Mouse (Mus musculus) liver, adult 2 months (tissue): ENCODE results near the gene Grik1. TPM values are rescaled to one million over a fixed set of nuclear protein-coding genes. Genes with fewer than 3 reads are reported as not detected.

Source experiments
- DNase-seq: peaks from one replicate; pipeline ENCODE4 v3.0.0-alpha.2; 2011; ENCODE audit warnings: low read depth, low spot score; ENCODE audit errors: extremely low read depth
- H3K27ac ChIP-seq: fragments of 200-500 bp; replicated peaks from 2 replicates; pipeline ENCODE4 v1.5.1; 2012; ENCODE audit warnings: low read depth, mild to moderate bottlenecking, control low read depth, inconsistent platforms, low read length; ENCODE audit not compliant: insufficient read depth
- H3K27me3 ChIP-seq: fragments of 200-500 bp; 2 replicates; pipeline ENCODE4 v1.6.1; 2012; ENCODE audit warnings: mild to moderate bottlenecking, moderate library complexity, low read length, inconsistent platforms; ENCODE audit not compliant: control insufficient read depth, insufficient read depth
- H3K36me3 ChIP-seq: fragments of 200-500 bp; 2 replicates; pipeline ENCODE4 v1.6.1; 2012; ENCODE audit warnings: low read length, inconsistent platforms; ENCODE audit not compliant: control insufficient read depth, insufficient read depth
- H3K4me1 ChIP-seq: fragments of 200-500 bp; 2 replicates; pipeline ENCODE4 v1.6.1; 2011; ENCODE audit warnings: low read length; ENCODE audit not compliant: control insufficient read depth, insufficient read depth
- H3K4me3 ChIP-seq: fragments of 200-500 bp; 2 replicates; pipeline ENCODE4 v1.5.1; 2011; ENCODE audit warnings: low read depth, mild to moderate bottlenecking, control low read depth, low read length, moderate library complexity; ENCODE audit not compliant: insufficient read depth
- H3K79me2 ChIP-seq: fragments of 200-500 bp; 2 replicates; pipeline ENCODE4 v1.6.1; 2012; ENCODE audit warnings: inconsistent platforms, mild to moderate bottlenecking, low read length, moderate library complexity; ENCODE audit not compliant: control insufficient read depth, insufficient read depth
- H3K9ac ChIP-seq: fragments of 200-500 bp; 2 replicates; pipeline ENCODE4 v1.6.1; 2012; ENCODE audit warnings: low read depth, mild to moderate bottlenecking, control low read depth, inconsistent platforms, low read length
- CTCF ChIP-seq: fragments of 200-500 bp; IDR thresholded peaks from 2 replicates; pipeline ENCODE4 v1.5.1; 2011; ENCODE audit warnings: low read depth, low read length, control low read depth
- POLR2A ChIP-seq: fragments of 200-500 bp; IDR thresholded peaks from 2 replicates; pipeline ENCODE4 v1.6.1; 2011; ENCODE audit warnings: low read length, control low read depth; ENCODE audit not compliant: insufficient read depth; ENCODE audit errors: extremely low read depth
- WGBS: fragments of 180-500 bp; shearing (Covaris S2); methylation state at CpG from one replicate; pipeline ENCODE4 v1.1.7; 2018; 5-methylcytosine and 5-hydroxymethylcytosine counted together
- polyA plus RNA-seq: library from polyadenylated mRNA; depleted of rRNA; stranded (reverse); fragments of >200 nt; gene quantifications from 2 replicates; pipeline ENCODE4 v1.2.3, GENCODE M21; 2012; rRNA removed
- total RNA-seq: library from RNA; depleted of rRNA; stranded (reverse); fragments of >200 nt; gene quantifications from 2 replicates; pipeline ENCODE4 v1.2.3, GENCODE M21; 2014; rRNA removed

Gene Grik1
- total and polyA plus RNA-seq, 2 experiments, result not detected

GRCm38 (mm10) chr16:87861722-87862121 is 428.3 kb downstream of the Grik1 start:
- 59% methylated on average over 1 of the region's 1 CpGs for WGBS
- no peak overlapping the region for H3K27ac ChIP-seq

GRCm38 (mm10) chr16:87853451-87854085 is 436.5 kb downstream of the Grik1 start:
- TF ChIP-seq POLR2A, result no peak
- no peak for TF ChIP-seq CTCF
- Histone ChIP-seq H3K4me3 (no peak overlapping the region), H3K9ac (no peak overlapping the region), H3K27me3 (no peaks in the 10 kb centered on the region), H3K36me3 (no peaks in the 10 kb centered on the region), H3K4me1 (no peaks in the 10 kb centered on the region), H3K79me2 (no peaks in the 10 kb centered on the region), H3K27ac (no peak overlapping the region)
- no peak for DNase-seq
- WGBS, result 87% methylated on average over 3 of the region's 3 CpGs

More at GRCm38 (mm10) chr16:87861722-87862121, 428.3 kb downstream of the Grik1 start:
- Histone ChIP-seq H3K79me2 (no peaks in the 10 kb centered on the region), H3K4me3 (no peak overlapping the region), H3K9ac (no peak overlapping the region), H3K4me1 (no peaks in the 10 kb centered on the region), H3K27me3 (no peaks in the 10 kb centered on the region), H3K36me3 (no peaks in the 10 kb centered on the region)
- DNase-seq, result no peak
- no peak for TF ChIP-seq POLR2A
- no peak for TF ChIP-seq CTCF

- no peaks in the 10 kb centered on the region for H3K36me3 ChIP-seq
- H3K4me1 ChIP-seq, result no peaks in the 10 kb centered on the region
- no peaks in the 10 kb centered on the region for H3K79me2 ChIP-seq
- 72% methylated on average over 2 of the region's 2 CpGs for WGBS
- no peak for DNase-seq
- no peak overlapping the region for H3K27ac ChIP-seq
- TF ChIP-seq POLR2A, result no peak
- no peak for TF ChIP-seq CTCF
- no peak overlapping the region for H3K9ac ChIP-seq
- H3K4me3 ChIP-seq, result no peak overlapping the region
- no peaks in the 10 kb centered on the region for H3K27me3 ChIP-seq
These were observed 438.5 kb downstream of the Grik1 start for GRCm38 (mm10) chr16:87851550-87851949.

DNA sequence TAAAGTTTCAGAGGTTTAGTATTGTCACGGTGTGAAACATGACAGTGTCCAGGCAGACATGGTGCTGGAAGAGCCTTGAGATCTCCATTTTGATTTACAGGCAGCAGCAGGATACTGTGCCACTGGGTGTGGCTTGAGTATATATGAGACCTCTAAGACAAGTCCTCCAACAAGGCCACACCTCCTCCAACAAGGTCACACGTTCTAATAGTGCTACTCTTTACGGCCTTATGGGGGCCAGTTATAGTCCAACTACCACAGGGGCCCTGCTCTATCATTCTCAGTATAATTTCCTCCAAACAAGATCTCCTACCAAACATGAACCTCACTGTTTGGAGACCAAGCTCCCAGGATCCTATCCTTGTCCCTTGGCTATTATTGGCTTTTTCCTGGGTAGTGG is 441.3 kb downstream of the Grik1 start:
- no peak overlapping the region for H3K4me3 ChIP-seq
- no peaks in the 10 kb centered on the region for H3K79me2 ChIP-seq
- no peaks in the 10 kb centered on the region for H3K36me3 ChIP-seq
- no peaks in the 10 kb centered on the region for H3K4me1 ChIP-seq
- WGBS, result 80% methylated on average over 3 of the region's 3 CpGs
- no peak overlapping the region for H3K9ac ChIP-seq
- no peak for DNase-seq
- TF ChIP-seq CTCF, result no peak
- no peak for TF ChIP-seq POLR2A
- no peaks in the 10 kb centered on the region for H3K27me3 ChIP-seq
- H3K27ac ChIP-seq, result no peak overlapping the region

Other genes with a start within 250 kb of the Grik1 start
- gene Cldn17, start 216.7 kb upstream of the Grik1 start, total RNA-seq, result not detected in 2 replicates
- gene Cldn17, start 216.7 kb upstream of the Grik1 start, polyA plus RNA-seq, result not detected in 2 replicates